Mouse (Mus musculus) kidney, embryonic 14.5 days (tissue): ENCODE data around the gene Tmod4. TPM values are rescaled to one million over a fixed set of nuclear protein-coding genes. Genes with fewer than 3 reads are reported as not detected.

ENCODE experiments used
- ATAC-seq: fragments of 200-750 bp; cut with Nextera tagmentation; 2 replicates; pipeline ENCODE4 v1.8.0; 2017; ENCODE audit warnings: moderate number of reproducible peaks, mild to moderate bottlenecking, moderate TSS enrichment, moderate library complexity; ENCODE audit not compliant: low FRiP score, low TSS enrichment
- H3K27ac ChIP-seq: fragments of 300-500 bp; sonication (generic); 2 replicates; pipeline ENCODE4 v1.5.1; 2014; ENCODE audit warnings: low read depth, mild to moderate bottlenecking, low read length, moderate library complexity, mixed read lengths
- H3K27me3 ChIP-seq: fragments of 300-500 bp; sonication (generic); 2 replicates; pipeline ENCODE4 v1.6.1; 2014; ENCODE audit warnings: mild to moderate bottlenecking, low read length; ENCODE audit not compliant: control insufficient read depth, insufficient read depth
- H3K36me3 ChIP-seq: fragments of 300-500 bp; sonication (generic); 2 replicates; pipeline ENCODE4 v1.6.1; 2014; ENCODE audit warnings: low read length, mixed read lengths; ENCODE audit not compliant: control insufficient read depth, insufficient read depth
- H3K4me1 ChIP-seq: fragments of 300-500 bp; sonication (generic); 2 replicates; pipeline ENCODE4 v1.6.1; 2014; ENCODE audit warnings: low read length, mixed read lengths; ENCODE audit not compliant: control insufficient read depth, insufficient read depth
- H3K4me2 ChIP-seq: fragments of 300-500 bp; sonication (generic); replicated peaks from 2 replicates; pipeline ENCODE4 v1.6.1; 2014; ENCODE audit warnings: low read depth, mild to moderate bottlenecking, low read length
- H3K4me3 ChIP-seq: fragments of 300-500 bp; sonication (generic); 2 replicates; pipeline ENCODE4 v1.5.1; 2014; ENCODE audit warnings: mild to moderate bottlenecking, low read length
- H3K9ac ChIP-seq: fragments of 300-500 bp; sonication (generic); 2 replicates; pipeline ENCODE4 v1.6.1; 2014; ENCODE audit warnings: low read depth, mild to moderate bottlenecking, low read length, moderate library complexity
- H3K9me3 ChIP-seq: fragments of 300-500 bp; sonication (generic); 2 replicates; pipeline ENCODE4 v1.6.1; 2016; ENCODE audit warnings: low read length; ENCODE audit not compliant: control insufficient read depth
- WGBS: fragments of 180-500 bp; shearing (Covaris S2); extraction: QIAGEN DNeasy Blood & Tissue Kit; methylation state at CpG from one replicate; pipeline ENCODE4 v1.1.7; 2014; 5-methylcytosine and 5-hydroxymethylcytosine counted together
- polyA plus RNA-seq: library from polyadenylated mRNA; unstranded; fragments of >200 nt; fragmentation: Nextera tagmentation; extraction: Ambion mirVana; gene quantifications from 2 replicates; pipeline ENCODE4 v1.2.1, GENCODE M21; 2014

Tmod4 gene
- polyA plus RNA-seq, 1 experiment from 2014 or later: 1.5 TPM

DNA sequence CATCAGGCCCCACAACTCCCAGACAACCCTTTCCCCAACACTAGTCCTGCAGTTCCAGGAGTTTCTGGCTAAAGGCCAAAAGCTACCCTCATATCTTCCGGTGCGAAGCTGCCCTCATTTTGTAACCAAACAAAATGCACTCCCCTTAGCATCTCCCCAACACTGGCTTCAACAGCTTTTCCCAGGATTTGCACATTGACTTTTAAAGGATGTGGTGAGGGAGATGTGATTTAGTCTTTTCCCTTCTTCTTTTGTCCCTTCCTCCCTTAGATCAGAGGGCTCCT lies 38.0 kb downstream of the Tmod4 start:
- 0 out of 2 replicates have a peak overlapping the region, but pooled peaks have one; percentile 90 for H3K4me2 ChIP-seq
- H3K9me3 ChIP-seq: no peaks in the 10 kb centered on the region
- H3K9ac ChIP-seq: no peak overlapping the region
- H3K4me1 ChIP-seq: peaks cover 16% of the 10 kb centered on the region; the same call in 1 of the 2 replicates
- no peak overlapping the region for H3K27ac ChIP-seq
- H3K4me3 ChIP-seq: peak overlapping the region; percentile 76; the same call in 1 of the 2 replicates
- WGBS: 51% methylated on average over 2 of the region's 2 CpGs
- peaks cover 10% of the 10 kb centered on the region; the same call in 1 of the 2 replicates for H3K36me3 ChIP-seq
- H3K27me3 ChIP-seq: 0 out of 2 replicates have a peak, but pooled peaks cover 3% of the 10 kb centered on the region
- ATAC-seq: no peak

DNA sequence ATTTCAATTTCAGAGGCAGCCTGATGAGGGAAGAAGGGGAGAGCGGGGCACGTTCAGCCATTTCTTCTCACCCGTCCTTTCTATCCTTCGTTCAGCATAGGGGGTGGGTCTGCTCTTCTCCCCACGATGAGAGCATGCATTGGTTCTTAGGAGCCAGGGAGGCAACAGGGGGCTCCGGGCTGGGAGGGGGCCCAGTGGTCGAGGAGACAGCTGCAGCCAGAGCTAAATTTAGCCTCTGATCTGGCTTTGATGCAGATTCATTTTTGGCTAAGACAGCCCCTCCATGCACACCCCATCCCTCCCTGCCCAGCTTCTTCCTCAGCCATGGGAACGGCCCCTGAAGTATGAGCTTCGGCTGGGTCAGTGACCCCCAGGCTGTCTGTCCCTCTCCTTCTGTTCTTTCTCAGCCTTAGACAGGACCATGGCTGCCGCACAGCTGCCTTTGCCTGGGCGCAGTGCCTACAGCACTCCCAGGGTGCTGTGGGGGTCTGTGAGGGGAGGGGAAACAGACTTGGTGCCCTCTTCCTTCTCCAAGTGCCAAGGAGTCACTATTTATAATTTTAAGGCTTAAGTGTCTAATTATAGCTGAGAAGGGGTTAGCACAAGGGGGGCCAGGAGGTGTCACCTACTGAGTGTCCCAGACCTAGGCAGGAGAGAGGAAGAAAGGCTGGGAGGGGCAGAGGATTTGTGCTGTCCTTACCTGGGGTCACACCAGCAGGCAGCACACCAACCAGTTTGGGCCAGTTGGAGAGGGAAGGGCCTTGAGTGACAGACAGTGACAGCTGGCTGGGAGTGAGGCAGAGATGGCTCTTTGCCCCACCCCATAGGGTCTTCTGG lies 39.4 kb downstream of the Tmod4 start:
- Histone ChIP-seq H3K36me3 (peaks cover 11% of the 10 kb centered on the region; the same call in 1 of the 2 replicates), H3K9ac (no peak overlapping the region), H3K4me3 (no peak overlapping the region), H3K4me2 (no peak overlapping the region), H3K27ac (no peak overlapping the region), H3K27me3 (0 out of 2 replicates have a peak, but pooled peaks cover 3% of the 10 kb centered on the region), H3K4me1 (peaks cover 16% of the 10 kb centered on the region; the same call in 1 of the 2 replicates), H3K9me3 (no peaks in the 10 kb centered on the region)
- ATAC-seq: no peak
- WGBS: 67% methylated on average over 11 of the region's 11 CpGs

DNA sequence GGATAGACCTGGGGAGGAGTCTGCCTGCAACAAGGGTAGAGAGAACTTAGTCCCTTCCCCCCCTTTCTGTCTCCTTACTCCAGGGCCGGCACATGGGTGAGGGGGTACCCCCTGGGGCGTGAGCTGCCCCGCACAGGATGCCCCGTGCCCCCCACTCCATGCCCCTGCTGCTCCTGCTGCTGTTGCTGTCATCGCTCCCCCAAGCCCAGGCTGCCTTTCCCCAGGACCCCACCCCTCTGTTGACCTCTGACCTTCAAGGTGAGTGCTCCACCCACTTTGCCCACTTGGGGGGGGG lies 39.9 kb downstream of the Tmod4 start:
- H3K4me2 ChIP-seq: no peak overlapping the region
- peaks cover 16% of the 10 kb centered on the region; the same call in 1 of the 2 replicates for H3K4me1 ChIP-seq
- H3K27ac ChIP-seq: no peak overlapping the region
- no peak for ATAC-seq
- no peak overlapping the region for H3K9ac ChIP-seq
- WGBS: 74% methylated on average over 4 of the region's 5 CpGs
- peaks cover 17% of the 10 kb centered on the region; the same call in 1 of the 2 replicates for H3K36me3 ChIP-seq
- H3K27me3 ChIP-seq: 0 out of 2 replicates have a peak, but pooled peaks cover 3% of the 10 kb centered on the region
- no peaks in the 10 kb centered on the region for H3K9me3 ChIP-seq
- no peak overlapping the region for H3K4me3 ChIP-seq

DNA sequence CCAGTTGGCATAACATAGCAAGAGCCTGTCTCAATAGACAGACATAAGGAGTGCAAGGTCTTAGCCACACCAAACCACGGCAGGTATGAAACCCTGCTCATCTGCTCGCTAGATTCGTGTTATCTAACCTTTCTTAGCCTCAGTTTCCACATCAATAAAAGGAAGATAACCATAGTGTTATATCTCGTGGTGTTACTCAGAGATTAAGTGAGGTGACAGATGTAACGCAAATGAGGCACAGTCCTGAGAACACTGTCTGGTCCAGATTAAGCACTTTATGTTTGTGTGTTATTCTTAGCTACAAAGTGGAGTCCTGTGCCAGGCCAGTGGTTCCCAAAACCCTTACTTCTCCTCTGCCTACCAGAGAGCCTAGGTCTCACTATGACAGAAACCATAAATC lies 40.6 kb downstream of the Tmod4 start:
- no peak overlapping the region for H3K27ac ChIP-seq
- H3K9ac ChIP-seq: no peak overlapping the region
- peaks cover 16% of the 10 kb centered on the region; the same call in 1 of the 2 replicates for H3K4me1 ChIP-seq
- 0 out of 2 replicates have a peak, but pooled peaks cover 3% of the 10 kb centered on the region for H3K27me3 ChIP-seq
- WGBS: 85% methylated on average over 5 of the region's 5 CpGs
- ATAC-seq: no peak
- peaks cover 23% of the 10 kb centered on the region for H3K36me3 ChIP-seq
- no peak overlapping the region for H3K4me3 ChIP-seq
- H3K4me2 ChIP-seq: no peak overlapping the region
- H3K9me3 ChIP-seq: no peaks in the 10 kb centered on the region

DNA sequence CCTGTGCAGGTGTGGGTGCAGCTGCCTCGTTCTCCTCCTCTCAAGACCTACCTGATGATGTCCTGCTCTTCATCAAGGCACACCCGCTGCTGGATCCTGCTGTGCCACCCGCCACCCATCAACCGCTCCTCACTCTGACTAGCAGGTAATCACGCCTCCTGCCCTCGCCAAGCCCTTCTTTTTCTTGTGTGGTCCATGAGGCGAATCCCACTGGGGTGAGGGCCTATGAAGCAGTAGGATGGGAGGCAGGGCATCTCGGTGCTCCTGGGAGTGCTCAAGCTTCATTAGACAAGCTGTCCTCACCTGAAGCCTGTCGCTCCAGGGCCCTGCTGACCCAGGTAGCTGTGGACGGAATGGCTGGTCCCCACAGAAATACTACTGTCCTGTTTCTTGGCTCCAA lies 45.7 kb downstream of the Tmod4 start:
- Histone ChIP-seq H3K9ac (no peak overlapping the region), H3K4me3 (no peak overlapping the region), H3K36me3 (peaks cover 40% of the 10 kb centered on the region), H3K9me3 (no peaks in the 10 kb centered on the region), H3K27ac (no peak overlapping the region), H3K4me1 (peaks cover 11% of the 10 kb centered on the region; the same call in 1 of the 2 replicates), H3K4me2 (no peak overlapping the region), H3K27me3 (peaks cover 29% of the 10 kb centered on the region)
- no peak for ATAC-seq
- 89% methylated on average over 10 of the region's 10 CpGs for WGBS

DNA sequence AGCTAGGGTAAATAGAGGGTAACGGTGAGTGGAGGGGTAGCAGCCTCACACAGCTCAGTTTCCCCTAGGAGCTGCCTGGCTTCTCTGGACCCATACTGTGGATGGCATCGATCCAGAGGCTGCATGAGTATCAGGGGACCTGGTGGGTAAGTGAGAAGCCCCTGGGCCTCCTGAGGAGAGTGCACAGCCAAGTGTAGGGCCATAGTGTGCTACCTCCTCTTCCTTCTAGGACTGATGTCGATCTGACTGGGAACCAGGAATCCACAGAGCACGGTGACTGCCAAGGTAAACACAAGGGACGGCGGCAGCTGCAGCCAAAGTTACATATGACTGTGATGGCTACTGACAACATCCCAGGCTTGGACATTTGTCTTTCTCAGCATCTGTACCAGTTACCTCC lies 46.8 kb downstream of the Tmod4 start:
- H3K4me1 ChIP-seq: peaks cover 11% of the 10 kb centered on the region; the same call in 1 of the 2 replicates
- ATAC-seq: no peak
- H3K27ac ChIP-seq: no peak overlapping the region
- H3K36me3 ChIP-seq: peaks cover 38% of the 10 kb centered on the region
- no peak overlapping the region for H3K4me3 ChIP-seq
- peaks cover 29% of the 10 kb centered on the region for H3K27me3 ChIP-seq
- no peaks in the 10 kb centered on the region for H3K9me3 ChIP-seq
- H3K4me2 ChIP-seq: no peak overlapping the region
- no peak overlapping the region for H3K9ac ChIP-seq
- WGBS: 62% methylated on average over 6 of the region's 6 CpGs

DNA sequence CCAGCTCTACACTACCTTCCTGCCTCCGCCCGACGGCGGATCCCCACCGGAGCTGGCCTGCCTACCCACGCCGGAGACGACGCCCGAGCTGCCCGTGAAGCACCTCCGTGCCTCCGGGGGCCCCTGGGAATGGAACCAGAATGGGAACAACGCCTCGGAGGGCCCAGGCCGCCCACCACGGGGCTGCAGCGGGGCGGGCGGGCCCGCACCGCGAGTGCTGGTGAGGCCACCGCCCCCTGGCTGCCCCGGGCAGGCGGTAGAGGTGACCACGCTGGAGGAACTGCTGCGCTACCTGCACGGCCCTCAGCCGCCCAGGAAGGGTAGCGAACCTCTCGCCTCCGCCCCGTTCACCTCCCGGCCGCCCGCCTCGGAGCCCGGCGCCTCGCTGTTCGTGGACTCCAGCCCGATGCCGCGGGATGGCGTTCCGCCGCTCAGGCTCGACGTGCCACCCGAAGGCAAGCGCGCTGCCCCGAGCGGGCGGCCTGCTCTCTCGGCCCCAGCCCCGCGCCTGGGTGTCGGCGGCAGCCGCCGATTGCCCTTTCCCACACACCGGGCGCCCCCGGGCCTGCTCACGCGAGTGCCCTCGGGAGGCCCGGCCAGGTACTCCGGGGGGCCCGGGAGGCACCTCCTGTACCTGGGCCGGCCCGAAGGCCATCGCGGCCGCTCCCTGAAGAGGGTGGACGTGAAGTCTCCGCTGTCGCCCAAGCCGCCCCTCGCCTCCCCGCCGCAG lies 48.4 kb downstream of the Tmod4 start:
- WGBS: 16% methylated on average over 56 of the region's 84 CpGs
- peaks cover 29% of the 10 kb centered on the region for H3K27me3 ChIP-seq
- H3K27ac ChIP-seq: no peak overlapping the region
- H3K4me3 ChIP-seq: peak overlapping the region; percentile 41
- H3K4me1 ChIP-seq: peaks cover 11% of the 10 kb centered on the region; the same call in 1 of the 2 replicates
- no peaks in the 10 kb centered on the region for H3K9me3 ChIP-seq
- peaks cover 33% of the 10 kb centered on the region for H3K36me3 ChIP-seq
- peak overlapping the region; percentile 18; the same call in 1 of the 2 replicates for H3K9ac ChIP-seq
- H3K4me2 ChIP-seq: peak overlapping the region; percentile 60
- ATAC-seq: no peak; the same call in 1 of the 2 replicates

DNA sequence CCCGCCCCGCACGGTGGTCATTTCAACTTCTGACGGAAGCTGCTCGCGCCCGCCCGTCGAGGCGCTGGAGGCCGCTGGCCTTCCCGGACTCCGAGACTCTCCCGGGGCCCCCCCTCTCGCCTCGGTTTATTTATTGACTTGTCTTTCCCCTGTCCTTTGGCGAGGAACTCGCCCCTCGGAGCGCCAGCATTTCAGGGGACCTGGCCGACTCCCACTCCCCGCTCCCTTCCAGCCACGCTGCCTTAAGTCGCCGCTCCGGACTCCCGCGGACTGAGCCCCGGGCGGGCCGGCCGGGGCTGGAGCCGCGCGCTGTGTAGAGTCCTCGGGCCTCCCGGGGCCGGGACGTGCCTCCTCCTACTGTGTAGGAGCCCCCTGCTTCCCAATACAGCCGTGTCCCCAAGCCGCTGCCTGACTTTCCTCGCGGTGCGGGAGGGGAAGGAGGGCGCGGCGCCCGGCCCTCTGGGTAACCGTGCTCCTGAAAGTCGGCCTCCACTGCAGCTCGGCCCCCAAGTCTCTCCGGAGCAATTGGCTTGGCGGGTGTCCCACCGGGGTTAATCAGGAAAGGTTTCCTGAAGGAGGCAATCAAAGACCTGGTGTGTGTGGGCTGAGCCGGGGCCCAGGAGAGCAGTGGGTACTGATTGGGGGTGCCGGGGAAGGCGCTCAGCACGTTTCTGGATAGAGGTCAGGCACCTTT lies 49.1 kb downstream of the Tmod4 start:
- peak; percentile 48; the same call in 1 of the 2 replicates for ATAC-seq
- 2% methylated on average over 57 of the region's 58 CpGs for WGBS
- peaks cover 29% of the 10 kb centered on the region for H3K27me3 ChIP-seq

More for the DNA sequence above, 49.1 kb downstream of the Tmod4 start:
- Histone ChIP-seq H3K36me3 (peaks cover 33% of the 10 kb centered on the region), H3K27ac (no peak overlapping the region), H3K4me3 (peak overlapping the region; percentile 41), H3K4me2 (peak overlapping the region; percentile 60), H3K9ac (peak overlapping the region; percentile 64), H3K9me3 (no peaks in the 10 kb centered on the region), H3K4me1 (peaks cover 11% of the 10 kb centered on the region; the same call in 1 of the 2 replicates)
